Mouse (Mus musculus): ENCODE measurements around the gene Scgb2b27. TPM values are rescaled to one million over a fixed set of nuclear protein-coding genes. Genes with fewer than 3 reads are reported as not detected.
"Not testable (repeated sequence)": the region's sequence is repeated elsewhere in the genome, so short reads cannot be mapped to it uniquely, and the experiment has no call there.

Scgb2b27 gene
- total and polyA plus RNA-seq, 2 experiments from 2014 or later, result not detected

GRCm38 (mm10) chr7:33982281-33982680 lies 31.5 kb downstream of the Scgb2b27 start:
- H3K4me2 ChIP-seq (ENCODE audit: low read depth); H3K27ac ChIP-seq (ENCODE audit: low read depth, low read length); H3K4me1 ChIP-seq (ENCODE audit: insufficient read depth); DNase-seq; H3K27me3 ChIP-seq (ENCODE audit: insufficient read depth, low read length); H3K9ac ChIP-seq; ATAC-seq; H3K4me3 ChIP-seq (ENCODE audit: low read depth, low read length); H3K9me3 ChIP-seq (ENCODE audit: low read length); H3K36me3 ChIP-seq (ENCODE audit: insufficient read depth): not testable (repeated sequence)
- WGBS, result 26% methylated on average over 8 of the region's 9 CpGs
- peak; percentile 21 for TF ChIP-seq CTCF (IDR thresholded peaks at IDR 0.05; ENCODE audit: low read depth)

Other genes with a start within 250 kb of the Scgb2b27 start
- gene Scgb2b26, start 68.9 kb downstream of the Scgb2b27 start, total RNA-seq (2014; rRNA removed), result not detected in 2 replicates
- not detected in 2 replicates for gene Scgb2b26, start 68.9 kb downstream of the Scgb2b27 start, polyA plus RNA-seq (2015; fragmentation: Nextera tagmentation; extraction: Ambion mirVana)
- not detected in 2 replicates for gene Scgb1b27, start 7.5 kb upstream of the Scgb2b27 start, total RNA-seq (2014; rRNA removed)
- gene Scgb1b27, start 7.5 kb upstream of the Scgb2b27 start, polyA plus RNA-seq (2015; fragmentation: Nextera tagmentation; extraction: Ambion mirVana), result not detected in 2 replicates
- gene Scgb1b30, start 81.5 kb upstream of the Scgb2b27 start, total RNA-seq (2014; rRNA removed), result not detected in 2 replicates
- gene Scgb1b30, start 81.5 kb upstream of the Scgb2b27 start, polyA plus RNA-seq (2015; fragmentation: Nextera tagmentation; extraction: Ambion mirVana), result not detected in 2 replicates
- gene Wtip, start 119.3 kb upstream of the Scgb2b27 start, total RNA-seq (2014; rRNA removed), result 36.8 and 42.1 TPM in 2 replicates
- gene Wtip, start 119.3 kb upstream of the Scgb2b27 start, polyA plus RNA-seq (2015; fragmentation: Nextera tagmentation; extraction: Ambion mirVana), result 2.6 and 3.4 TPM in 2 replicates
- gene Uba2, start 155.7 kb upstream of the Scgb2b27 start, total RNA-seq (2014; rRNA removed), result 179 and 196 TPM in 2 replicates
- 109 and 123 TPM in 2 replicates for gene Uba2, start 155.7 kb upstream of the Scgb2b27 start, polyA plus RNA-seq (2015; fragmentation: Nextera tagmentation; extraction: Ambion mirVana)
- 47.4 and 63.7 TPM in 2 replicates for gene Pdcd2l, start 182.7 kb upstream of the Scgb2b27 start, total RNA-seq (2014; rRNA removed)
- 69.0 and 74.7 TPM in 2 replicates for gene Pdcd2l, start 182.7 kb upstream of the Scgb2b27 start, polyA plus RNA-seq (2015; fragmentation: Nextera tagmentation; extraction: Ambion mirVana)
- 170 and 223 TPM in 2 replicates for gene Gpi1, start 216.4 kb upstream of the Scgb2b27 start, total RNA-seq (2014; rRNA removed)
- gene Gpi1, start 216.4 kb upstream of the Scgb2b27 start, polyA plus RNA-seq (2015; fragmentation: Nextera tagmentation; extraction: Ambion mirVana), result 180 and 259 TPM in 2 replicates
- gene Gm6096, start 237.1 kb upstream of the Scgb2b27 start, total RNA-seq (2014; rRNA removed), result not detected in 2 replicates
- not detected in 2 replicates for gene Gm6096, start 237.1 kb upstream of the Scgb2b27 start, polyA plus RNA-seq (2015; fragmentation: Nextera tagmentation; extraction: Ambion mirVana)